Mouse (Mus musculus) cortical plate, adult 2 months (tissue): ENCODE results near the gene Dync1i1. TPM values are rescaled to one million over a fixed set of nuclear protein-coding genes. Genes with fewer than 3 reads are reported as not detected.

Experiments used
- H3K27ac ChIP-seq: fragments of 200-500 bp; 2 replicates; pipeline ENCODE4 v1.5.1; 2012; ENCODE audit warnings: low read length, control low read depth, inconsistent platforms; ENCODE audit not compliant: insufficient read depth
- H3K4me1 ChIP-seq: fragments of 200-500 bp; 2 replicates; pipeline ENCODE4 v1.6.1; 2011; ENCODE audit warnings: low read length; ENCODE audit not compliant: control insufficient read depth, insufficient read depth
- H3K4me3 ChIP-seq: fragments of 200-500 bp; 2 replicates; pipeline ENCODE4 v1.5.1; 2011; ENCODE audit warnings: mild to moderate bottlenecking, low read length, control low read depth; ENCODE audit not compliant: insufficient read depth
- CTCF ChIP-seq: fragments of 200-500 bp; IDR thresholded peaks from 2 replicates; pipeline ENCODE4 v1.5.1; 2011; ENCODE audit warnings: mild to moderate bottlenecking, control low read depth, low read length; ENCODE audit not compliant: insufficient read depth; ENCODE audit errors: extremely low read depth
- POLR2A ChIP-seq: fragments of 200-500 bp; IDR thresholded peaks from 2 replicates; pipeline ENCODE4 v1.6.1; 2011; ENCODE audit warnings: mild to moderate bottlenecking, low read length, control low read depth; ENCODE audit not compliant: insufficient read depth; ENCODE audit errors: extremely low read depth
- polyA plus RNA-seq: library from polyadenylated mRNA; depleted of rRNA; stranded (reverse); fragments of >200 nt; gene quantifications from 2 replicates; pipeline ENCODE4 v1.2.3, GENCODE M21; 2012

Dync1i1 gene
- polyA plus RNA-seq, 1 experiment: 133 TPM

GRCm38 (mm10) chr6:5867221-5867620, 141.8 kb downstream of the Dync1i1 start:
- Histone ChIP-seq H3K27ac (no peak overlapping the region), H3K4me3 (no peak overlapping the region), H3K4me1 (no peaks in the 10 kb centered on the region)
- TF ChIP-seq POLR2A: no peak
- no peak for TF ChIP-seq CTCF

GRCm38 (mm10) chr6:5871060-5871459, 145.6 kb downstream of the Dync1i1 start:
- Histone ChIP-seq H3K4me1 (no peaks in the 10 kb centered on the region), H3K4me3 (no peak overlapping the region), H3K27ac (no peak overlapping the region)
- TF ChIP-seq POLR2A: no peak
- no peak for TF ChIP-seq CTCF

GRCm38 (mm10) chr6:5871581-5872298, 146.3 kb downstream of the Dync1i1 start:
- Histone ChIP-seq H3K4me3 (no peak overlapping the region), H3K27ac (no peak overlapping the region), H3K4me1 (no peaks in the 10 kb centered on the region)
- TF ChIP-seq POLR2A (no peak), CTCF (no peak)

GRCm38 (mm10) chr6:5889341-5889740, 163.9 kb downstream of the Dync1i1 start:
- H3K4me1 ChIP-seq: no peaks in the 10 kb centered on the region
- no peak for TF ChIP-seq POLR2A
- TF ChIP-seq CTCF: no peak

GRCm38 (mm10) chr6:5911295-5911694, 185.9 kb downstream of the Dync1i1 start:
- no peak overlapping the region for H3K4me3 ChIP-seq
- no peak overlapping the region for H3K27ac ChIP-seq
- TF ChIP-seq CTCF (no peak), POLR2A (no peak)
- no peaks in the 10 kb centered on the region; the same call in 1 of the 2 replicates for H3K4me1 ChIP-seq

More at GRCm38 (mm10) chr6:5889341-5889740, 163.9 kb downstream of the Dync1i1 start:
- H3K27ac ChIP-seq: no peak overlapping the region
- H3K4me3 ChIP-seq: no peak overlapping the region

GRCm38 (mm10) chr6:5915028-5915427, 189.6 kb downstream of the Dync1i1 start:
- no peak overlapping the region for H3K4me3 ChIP-seq
- TF ChIP-seq CTCF (no peak), POLR2A (no peak)
- H3K27ac ChIP-seq: no peak overlapping the region

GRCm38 (mm10) chr6:5920670-5921069, 195.2 kb downstream of the Dync1i1 start:
- Histone ChIP-seq H3K4me3 (no peak overlapping the region), H3K27ac (no peak overlapping the region), H3K4me1 (no peaks in the 10 kb centered on the region)
- TF ChIP-seq POLR2A (no peak), CTCF (no peak)

More at GRCm38 (mm10) chr6:5915028-5915427, 189.6 kb downstream of the Dync1i1 start:
- no peaks in the 10 kb centered on the region; the same call in 1 of the 2 replicates for H3K4me1 ChIP-seq

- Histone ChIP-seq H3K4me1 (no peaks in the 10 kb centered on the region), H3K27ac (no peak overlapping the region), H3K4me3 (no peak overlapping the region)
- TF ChIP-seq CTCF: no peak
- TF ChIP-seq POLR2A: no peak
These were observed 197.2 kb downstream of the Dync1i1 start for GRCm38 (mm10) chr6:5922676-5923075.

GRCm38 (mm10) chr6:5923148-5923547, 197.7 kb downstream of the Dync1i1 start:
- Histone ChIP-seq H3K27ac (no peak overlapping the region), H3K4me3 (no peak overlapping the region), H3K4me1 (no peaks in the 10 kb centered on the region)
- no peak for TF ChIP-seq POLR2A
- no peak for TF ChIP-seq CTCF

GRCm38 (mm10) chr6:5930140-5930539, 204.7 kb downstream of the Dync1i1 start:
- no peak overlapping the region for H3K4me3 ChIP-seq
- H3K4me1 ChIP-seq: no peaks in the 10 kb centered on the region; the same call in 1 of the 2 replicates
- no peak for TF ChIP-seq CTCF
- no peak for TF ChIP-seq POLR2A
- no peak overlapping the region for H3K27ac ChIP-seq
